Mouse (Mus musculus): Measurements from ENCODE around the gene Rhbdf2. TPM values are rescaled to one million over a fixed set of nuclear protein-coding genes. Genes with fewer than 3 reads are reported as not detected.
A peak's percentile ranks its signal among the peaks of the same experiment; 100 is the strongest.

Rhbdf2 gene
- polyA plus RNA-seq, 1 experiment from 2014 or later = 1.2 TPM

DNA sequence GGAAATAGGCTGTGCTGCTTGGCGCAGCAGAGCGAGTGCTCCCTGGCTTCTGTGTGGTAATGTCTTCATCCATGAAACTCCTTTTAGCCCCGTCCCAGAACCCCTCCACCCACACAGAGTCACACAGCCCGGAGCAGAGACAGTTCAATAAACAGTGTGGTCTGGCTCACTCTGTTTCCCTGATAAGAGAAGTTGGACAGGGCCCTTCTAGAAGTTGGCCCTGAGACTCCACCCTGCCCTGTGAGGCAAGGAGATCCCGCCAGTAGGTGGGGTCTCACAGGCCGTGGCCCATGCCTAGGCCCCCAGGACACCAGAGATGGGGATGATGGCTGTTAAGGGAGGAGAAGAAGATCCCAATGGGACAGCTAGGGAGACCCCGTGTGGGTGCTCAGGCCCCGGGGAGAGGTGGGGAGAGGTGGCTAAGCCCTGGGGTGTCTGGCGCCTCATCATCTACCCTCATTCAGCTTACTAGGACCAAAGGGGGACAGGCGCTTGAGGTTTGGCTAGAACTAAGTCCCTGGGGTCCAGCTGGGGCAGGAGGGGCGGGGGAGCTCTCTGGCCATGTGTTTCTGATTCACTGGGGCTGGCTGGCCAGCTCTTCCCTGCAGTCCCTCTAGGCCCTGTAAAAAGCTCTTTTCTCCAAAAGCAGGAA, 20.6 kb upstream of the Rhbdf2 start:
- 61% methylated on average over 10 of the region's 11 CpGs for WGBS
- no peak overlapping the region for H3K9ac ChIP-seq (ENCODE audit: low read depth, low read length)
- H3K27me3 ChIP-seq (ENCODE audit: control insufficient read depth, insufficient read depth, low read depth, low read length) = no peaks in the 10 kb centered on the region
- no peak overlapping the region for H3K4me3 ChIP-seq (ENCODE audit: low read depth, low read length)
- H3K4me1 ChIP-seq (ENCODE audit: control insufficient read depth, insufficient read depth, low read length) = peaks cover 14% of the 10 kb centered on the region
- no peaks in the 10 kb centered on the region for H3K9me3 ChIP-seq (replicated peaks; ENCODE audit: control insufficient read depth, low read length, poor library complexity, severe bottlenecking)
- no peak overlapping the region for H3K4me2 ChIP-seq (ENCODE audit: low read length)
- no peak overlapping the region for H3K27ac ChIP-seq (ENCODE audit: low read length)
- ATAC-seq = no peak
- no peaks in the 10 kb centered on the region for H3K36me3 ChIP-seq (ENCODE audit: control insufficient read depth, insufficient read depth, low read length)

DNA sequence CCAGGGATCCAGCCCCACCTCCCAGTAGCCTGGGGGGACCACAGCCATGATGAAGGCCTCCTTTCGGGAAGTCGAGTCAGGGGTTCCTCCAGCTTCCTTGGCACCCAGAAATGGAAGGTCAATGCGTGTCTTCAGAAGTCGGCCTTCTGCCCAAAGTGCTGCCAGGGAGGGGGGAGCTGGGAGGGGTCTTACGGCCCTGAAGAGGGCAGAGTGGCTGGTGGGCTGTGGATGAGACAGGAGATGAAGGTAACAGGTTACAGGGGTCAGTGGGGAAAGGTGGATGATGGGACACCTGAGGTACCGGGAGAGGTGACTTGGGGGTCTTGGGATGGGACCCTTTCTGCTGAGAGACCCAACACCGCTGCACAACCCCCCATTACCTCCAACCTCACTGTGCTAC, 20.0 kb upstream of the Rhbdf2 start:
- no peaks in the 10 kb centered on the region for H3K27me3 ChIP-seq (ENCODE audit: control insufficient read depth, insufficient read depth, low read depth, low read length)
- H3K4me1 ChIP-seq (ENCODE audit: control insufficient read depth, insufficient read depth, low read length) = peaks cover 12% of the 10 kb centered on the region
- no peaks in the 10 kb centered on the region for H3K9me3 ChIP-seq (replicated peaks; ENCODE audit: control insufficient read depth, low read length, poor library complexity, severe bottlenecking)
- H3K36me3 ChIP-seq (ENCODE audit: control insufficient read depth, insufficient read depth, low read length) = no peaks in the 10 kb centered on the region
- H3K9ac ChIP-seq (ENCODE audit: low read depth, low read length) = no peak overlapping the region
- ATAC-seq = no peak
- WGBS = 90% methylated on average over 7 of the region's 7 CpGs
- no peak overlapping the region for H3K4me2 ChIP-seq (ENCODE audit: low read length)
- H3K4me3 ChIP-seq (ENCODE audit: low read depth, low read length) = no peak overlapping the region
- H3K27ac ChIP-seq (ENCODE audit: low read length) = no peak overlapping the region

DNA sequence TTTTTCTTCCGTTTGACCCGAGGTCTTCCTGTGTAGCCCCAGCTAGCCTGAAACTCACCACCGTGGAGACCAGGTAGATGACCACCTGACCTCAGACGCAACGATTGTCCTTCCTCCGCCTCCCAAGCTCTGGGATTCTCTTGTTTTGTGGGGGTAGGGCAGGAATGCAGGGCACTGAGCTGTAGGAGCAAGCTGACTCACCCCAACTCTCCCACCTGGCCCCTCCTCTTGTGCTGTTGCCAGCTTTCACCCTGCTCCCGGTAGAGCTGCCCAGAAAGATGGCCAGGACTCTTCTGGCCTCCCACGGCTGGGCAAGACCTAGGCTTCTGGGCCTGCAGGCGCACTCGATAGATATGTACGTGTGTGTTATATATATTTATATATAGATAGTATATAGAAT, 19.3 kb upstream of the Rhbdf2 start:
- H3K36me3 ChIP-seq (ENCODE audit: control insufficient read depth, insufficient read depth, low read length) = no peaks in the 10 kb centered on the region
- no peak overlapping the region for H3K9ac ChIP-seq (ENCODE audit: low read depth, low read length)
- peaks cover 10% of the 10 kb centered on the region for H3K4me1 ChIP-seq (ENCODE audit: control insufficient read depth, insufficient read depth, low read length)
- H3K4me2 ChIP-seq (ENCODE audit: low read length) = no peak overlapping the region
- ATAC-seq = no peak
- H3K27ac ChIP-seq (ENCODE audit: low read length) = no peak overlapping the region
- 76% methylated on average over 11 of the region's 11 CpGs for WGBS
- no peaks in the 10 kb centered on the region for H3K9me3 ChIP-seq (replicated peaks; ENCODE audit: control insufficient read depth, low read length, poor library complexity, severe bottlenecking)
- no peaks in the 10 kb centered on the region for H3K27me3 ChIP-seq (ENCODE audit: control insufficient read depth, insufficient read depth, low read depth, low read length)
- no peak overlapping the region for H3K4me3 ChIP-seq (ENCODE audit: low read depth, low read length)

DNA sequence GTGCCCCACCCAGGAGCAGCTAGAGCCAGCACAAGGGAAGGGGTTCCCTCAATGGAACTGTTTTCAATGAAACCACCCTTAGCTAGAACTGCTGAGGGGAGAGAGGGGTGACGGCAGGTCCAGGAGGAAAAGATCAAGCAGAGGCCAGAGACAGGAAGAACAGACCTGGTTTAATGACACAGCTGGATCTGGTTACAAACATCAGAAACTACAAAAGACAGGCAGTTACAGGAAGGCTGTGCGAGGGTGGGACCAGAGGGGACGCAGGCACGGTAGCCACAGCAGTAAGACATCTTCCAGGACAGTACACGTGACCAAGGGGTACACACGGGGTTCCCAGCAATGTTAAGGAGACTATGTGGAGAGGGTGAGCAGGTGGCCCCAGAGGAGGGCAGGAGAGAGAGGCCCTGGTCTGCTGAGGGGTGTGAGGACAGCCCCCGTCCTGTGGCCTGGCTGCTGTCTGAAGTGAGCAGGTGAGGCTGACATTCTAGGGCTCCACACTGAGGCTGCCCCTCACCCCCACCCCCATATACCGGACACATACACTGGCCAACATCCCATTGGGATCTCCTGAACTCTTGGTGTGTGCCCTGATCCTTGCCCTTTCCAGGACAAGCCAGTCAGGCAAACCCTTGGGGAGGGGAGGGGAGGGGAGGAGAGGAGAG, 18.8 kb upstream of the Rhbdf2 start:
- H3K4me3 ChIP-seq (ENCODE audit: low read depth, low read length) = no peak overlapping the region
- H3K9ac ChIP-seq (ENCODE audit: low read depth, low read length) = no peak overlapping the region
- H3K9me3 ChIP-seq (replicated peaks; ENCODE audit: control insufficient read depth, low read length, poor library complexity, severe bottlenecking) = no peaks in the 10 kb centered on the region
- H3K4me1 ChIP-seq (ENCODE audit: control insufficient read depth, insufficient read depth, low read length) = peaks cover 10% of the 10 kb centered on the region
- H3K4me2 ChIP-seq (ENCODE audit: low read length) = no peak overlapping the region
- H3K36me3 ChIP-seq (ENCODE audit: control insufficient read depth, insufficient read depth, low read length) = no peaks in the 10 kb centered on the region
- H3K27ac ChIP-seq (ENCODE audit: low read length) = no peak overlapping the region
- 69% methylated on average over 8 of the region's 8 CpGs for WGBS
- ATAC-seq = no peak
- H3K27me3 ChIP-seq (ENCODE audit: control insufficient read depth, insufficient read depth, low read depth, low read length) = no peaks in the 10 kb centered on the region

DNA sequence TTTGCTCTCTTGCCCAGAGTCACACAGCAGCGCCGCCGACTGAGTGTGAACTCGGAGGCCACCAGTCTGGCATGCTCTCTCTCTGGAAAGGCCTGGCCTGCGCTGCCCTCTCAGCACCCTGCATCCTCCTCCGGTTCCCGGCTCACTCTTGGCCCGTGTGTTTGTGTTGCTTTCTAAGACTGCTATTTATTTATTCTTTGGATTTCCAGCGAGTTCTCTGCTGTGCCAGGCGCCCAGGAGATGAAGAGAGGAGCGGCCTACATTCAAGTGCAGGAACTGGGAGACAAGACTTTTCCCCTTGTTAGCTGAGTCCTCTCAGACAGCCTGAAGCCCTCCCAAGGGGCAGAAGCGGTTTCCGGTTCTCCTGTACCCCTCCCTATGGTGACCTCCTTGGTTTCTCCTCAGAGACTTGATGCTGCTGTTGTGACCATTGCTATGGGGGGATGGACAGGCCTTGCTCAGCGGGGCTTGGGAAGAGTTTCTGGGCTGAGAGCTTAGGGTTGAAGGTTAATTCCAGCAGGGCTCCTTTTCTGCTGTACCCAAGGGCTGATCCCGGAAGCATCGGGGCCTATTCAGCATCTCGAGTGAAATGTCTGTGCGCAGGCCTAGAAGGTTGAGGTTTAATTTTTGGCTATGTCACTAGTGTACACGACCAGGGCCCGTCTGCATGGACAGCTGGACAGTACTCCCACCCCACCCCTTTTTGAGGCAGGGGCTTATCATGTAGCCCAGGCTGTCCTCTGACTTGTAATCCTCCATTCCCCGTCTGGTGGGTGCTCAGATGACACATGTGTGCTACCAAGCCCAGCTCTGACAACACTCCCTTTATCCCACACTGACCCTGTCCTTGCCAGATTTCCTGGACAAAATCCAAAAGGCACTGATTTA, 17.6 kb upstream of the Rhbdf2 start:
- WGBS = 42% methylated on average over 21 of the region's 21 CpGs
- Histone ChIP-seq H3K9me3 (replicated peaks; ENCODE audit: control insufficient read depth, low read length, poor library complexity, severe bottlenecking) (no peaks in the 10 kb centered on the region), H3K4me3 (ENCODE audit: low read depth, low read length) (no peak overlapping the region), H3K4me1 (ENCODE audit: control insufficient read depth, insufficient read depth, low read length) (peaks cover 10% of the 10 kb centered on the region), H3K4me2 (ENCODE audit: low read length) (no peak overlapping the region), H3K9ac (ENCODE audit: low read depth, low read length) (peak overlapping the region; percentile 61; the same call in 1 of the 2 replicates), H3K27ac (ENCODE audit: low read length) (0 out of 2 replicates have a peak overlapping the region, but pooled peaks have one; percentile 8), H3K36me3 (ENCODE audit: control insufficient read depth, insufficient read depth, low read length) (no peaks in the 10 kb centered on the region), H3K27me3 (ENCODE audit: control insufficient read depth, insufficient read depth, low read depth, low read length) (no peaks in the 10 kb centered on the region)
- ATAC-seq = no peak

DNA sequence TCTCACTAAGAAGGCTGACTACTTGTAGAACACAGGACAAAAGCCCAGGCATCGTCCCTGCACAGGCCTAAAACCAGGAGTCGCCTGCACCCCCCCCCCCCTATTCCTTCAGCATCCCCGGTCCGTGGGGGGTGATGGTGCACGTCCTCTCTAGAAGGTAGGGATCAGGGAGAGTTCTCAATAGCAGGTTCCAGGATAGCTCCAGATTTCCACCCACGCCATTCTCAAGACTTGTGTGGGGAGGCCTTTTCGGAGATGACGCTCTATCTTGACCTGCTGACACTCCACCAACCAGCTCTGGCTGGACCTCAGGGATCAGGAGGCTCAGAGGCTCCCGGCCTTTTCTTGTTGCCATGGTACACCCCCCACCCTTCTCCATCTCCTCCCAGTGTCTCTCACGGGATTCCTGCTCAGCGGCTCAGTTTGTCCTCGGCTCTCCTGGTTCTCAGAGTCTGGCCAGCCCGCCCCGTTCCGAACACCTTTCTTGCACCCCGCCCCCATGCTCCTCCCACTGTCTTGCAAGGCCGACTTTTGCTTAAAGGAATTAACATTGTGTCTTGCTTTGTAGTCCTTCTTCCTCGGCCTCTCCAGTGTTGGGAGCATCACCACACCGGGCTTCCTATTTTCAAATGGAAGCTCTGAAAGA, 16.9 kb upstream of the Rhbdf2 start:
- Histone ChIP-seq H3K27ac (ENCODE audit: low read length) (peak overlapping the region; percentile 55), H3K4me3 (ENCODE audit: low read depth, low read length) (no peak overlapping the region), H3K9ac (ENCODE audit: low read depth, low read length) (peak overlapping the region; percentile 61), H3K9me3 (replicated peaks; ENCODE audit: control insufficient read depth, low read length, poor library complexity, severe bottlenecking) (no peaks in the 10 kb centered on the region), H3K4me2 (ENCODE audit: low read length) (peak overlapping the region; percentile 45), H3K36me3 (ENCODE audit: control insufficient read depth, insufficient read depth, low read length) (no peaks in the 10 kb centered on the region), H3K27me3 (ENCODE audit: control insufficient read depth, insufficient read depth, low read depth, low read length) (no peaks in the 10 kb centered on the region), H3K4me1 (ENCODE audit: control insufficient read depth, insufficient read depth, low read length) (peaks cover 10% of the 10 kb centered on the region)
- WGBS = 5% methylated on average over 19 of the region's 19 CpGs
- ATAC-seq = peak; percentile 52

DNA sequence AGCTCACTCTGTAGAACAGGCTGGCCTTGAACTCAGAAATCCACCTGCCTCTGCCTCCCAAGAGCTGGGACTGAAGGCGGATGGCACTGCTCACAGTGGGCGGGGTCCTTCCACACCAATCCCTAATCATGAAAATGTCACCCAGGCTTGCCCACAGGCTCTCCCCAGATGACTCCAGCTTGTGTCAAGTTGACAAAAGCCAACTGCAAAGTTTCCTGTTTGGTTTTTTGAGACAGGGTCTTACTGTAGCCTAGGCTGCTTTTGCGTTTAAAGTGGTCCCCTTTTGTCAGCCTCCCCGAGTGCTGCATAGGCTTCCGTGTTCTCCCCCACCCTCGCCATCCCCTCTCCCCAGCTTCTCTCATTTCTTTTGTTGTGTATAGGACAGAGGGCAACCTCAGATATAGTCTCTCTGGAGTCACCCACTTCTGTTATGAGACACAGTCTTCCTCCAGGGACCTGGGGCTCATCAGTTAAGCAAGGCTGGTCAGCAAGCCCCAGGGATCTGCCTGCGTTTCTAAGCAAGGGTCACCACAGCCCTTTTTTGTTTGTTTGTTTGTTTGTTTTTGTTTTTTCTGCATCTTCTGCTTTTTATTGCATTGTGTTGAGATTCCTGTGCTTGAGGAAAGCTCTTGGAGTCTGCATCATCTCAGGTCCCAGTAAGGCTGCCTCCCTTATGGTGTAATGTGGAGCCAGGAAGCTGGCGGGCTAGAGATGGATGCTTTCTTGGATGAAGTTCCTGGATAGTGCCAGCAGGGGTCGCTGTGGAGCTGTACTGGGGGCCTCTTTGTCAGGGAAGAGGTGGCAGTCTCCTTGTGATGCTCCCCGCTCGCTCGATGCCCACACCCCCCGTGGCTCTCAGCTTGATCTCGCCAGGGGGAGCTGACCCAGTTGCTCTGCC, 16.1 kb upstream of the Rhbdf2 start:
- Histone ChIP-seq H3K4me1 (ENCODE audit: control insufficient read depth, insufficient read depth, low read length) (peaks cover 10% of the 10 kb centered on the region), H3K27me3 (ENCODE audit: control insufficient read depth, insufficient read depth, low read depth, low read length) (no peaks in the 10 kb centered on the region), H3K9me3 (replicated peaks; ENCODE audit: control insufficient read depth, low read length, poor library complexity, severe bottlenecking) (no peaks in the 10 kb centered on the region), H3K4me3 (ENCODE audit: low read depth, low read length) (no peak overlapping the region), H3K27ac (ENCODE audit: low read length) (peak overlapping the region; percentile 55), H3K36me3 (ENCODE audit: control insufficient read depth, insufficient read depth, low read length) (no peaks in the 10 kb centered on the region), H3K9ac (ENCODE audit: low read depth, low read length) (peak overlapping the region; percentile 61), H3K4me2 (ENCODE audit: low read length) (peak overlapping the region; percentile 45)
- 40% methylated on average over 14 of the region's 14 CpGs for WGBS
- ATAC-seq = peak; percentile 73

DNA sequence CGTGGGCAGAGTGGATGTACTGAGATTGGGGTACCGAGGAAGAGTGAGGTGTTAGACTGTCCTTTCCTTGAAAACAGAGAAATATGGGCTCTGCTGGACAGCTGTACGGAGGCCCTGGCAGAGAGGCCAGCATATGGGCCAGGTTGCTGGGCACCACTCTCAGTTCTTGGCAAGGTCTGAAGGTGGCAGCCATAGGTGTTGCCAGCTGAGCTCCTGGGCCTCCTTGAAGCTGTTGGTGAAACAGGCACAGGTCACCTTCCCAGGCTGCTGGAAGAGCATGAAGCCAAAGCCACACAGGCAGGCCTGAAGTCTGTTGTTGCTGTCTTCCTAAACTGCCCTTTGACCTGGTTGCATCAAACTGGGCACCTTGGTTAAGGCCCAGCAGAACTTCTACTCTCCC, 14.9 kb upstream of the Rhbdf2 start:
- no peak overlapping the region for H3K27ac ChIP-seq (ENCODE audit: low read length)
- H3K9me3 ChIP-seq (replicated peaks; ENCODE audit: control insufficient read depth, low read length, poor library complexity, severe bottlenecking) = no peaks in the 10 kb centered on the region
- H3K4me3 ChIP-seq (ENCODE audit: low read depth, low read length) = no peak overlapping the region
- H3K27me3 ChIP-seq (ENCODE audit: control insufficient read depth, insufficient read depth, low read depth, low read length) = no peaks in the 10 kb centered on the region
- H3K36me3 ChIP-seq (ENCODE audit: control insufficient read depth, insufficient read depth, low read length) = no peaks in the 10 kb centered on the region
- H3K4me1 ChIP-seq (ENCODE audit: control insufficient read depth, insufficient read depth, low read length) = peaks cover 10% of the 10 kb centered on the region
- 70% methylated on average over 3 of the region's 3 CpGs for WGBS
- H3K9ac ChIP-seq (ENCODE audit: low read depth, low read length) = no peak overlapping the region
- ATAC-seq = no peak
- no peak overlapping the region for H3K4me2 ChIP-seq (ENCODE audit: low read length)
